Mouse (Mus musculus) C2C12 (cell line): ENCODE data around the gene Shisa9.

Experiments
- MAX ChIP-seq: IDR thresholded peaks from one replicate; pipeline ENCODE4 v1.6.1; 2011; ENCODE audit warnings: mild to moderate bottlenecking, control low read depth
- MYOD1 ChIP-seq: IDR thresholded peaks from one replicate; pipeline ENCODE4 v1.6.1; 2011; ENCODE audit warnings: low read depth; ENCODE audit not compliant: control insufficient read depth, insufficient read length

DNA sequence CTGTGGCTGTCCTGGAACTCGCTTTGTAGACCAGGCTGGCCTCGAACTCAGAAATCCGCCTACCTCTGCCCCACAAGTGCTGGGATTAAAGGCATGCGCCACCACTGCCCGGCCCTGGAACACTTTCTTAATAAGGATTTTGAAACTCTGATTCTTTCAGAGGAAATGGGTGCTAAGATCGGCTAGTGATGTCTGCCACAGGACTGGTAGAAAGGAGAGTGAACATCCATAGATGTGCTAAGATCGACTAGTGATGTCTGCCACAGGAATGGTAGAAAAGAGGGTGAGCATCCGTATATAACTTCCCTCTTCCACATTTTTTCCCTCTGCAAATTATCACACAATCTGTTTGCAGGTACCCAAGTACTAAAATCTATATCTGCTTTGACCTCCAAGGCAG, 17.9 kb upstream of the Shisa9 start:
- TF ChIP-seq MAX (no peak), MYOD1 (no peak)
